Mouse (Mus musculus): ENCODE measurements at regions not wholly inside any gene's neighbourhood (a gene's known extent, or its start where the extent isn't known, plus 50 kb on each side); places are given as distances from the start of the nearest gene placed in this dataset.

DNA sequence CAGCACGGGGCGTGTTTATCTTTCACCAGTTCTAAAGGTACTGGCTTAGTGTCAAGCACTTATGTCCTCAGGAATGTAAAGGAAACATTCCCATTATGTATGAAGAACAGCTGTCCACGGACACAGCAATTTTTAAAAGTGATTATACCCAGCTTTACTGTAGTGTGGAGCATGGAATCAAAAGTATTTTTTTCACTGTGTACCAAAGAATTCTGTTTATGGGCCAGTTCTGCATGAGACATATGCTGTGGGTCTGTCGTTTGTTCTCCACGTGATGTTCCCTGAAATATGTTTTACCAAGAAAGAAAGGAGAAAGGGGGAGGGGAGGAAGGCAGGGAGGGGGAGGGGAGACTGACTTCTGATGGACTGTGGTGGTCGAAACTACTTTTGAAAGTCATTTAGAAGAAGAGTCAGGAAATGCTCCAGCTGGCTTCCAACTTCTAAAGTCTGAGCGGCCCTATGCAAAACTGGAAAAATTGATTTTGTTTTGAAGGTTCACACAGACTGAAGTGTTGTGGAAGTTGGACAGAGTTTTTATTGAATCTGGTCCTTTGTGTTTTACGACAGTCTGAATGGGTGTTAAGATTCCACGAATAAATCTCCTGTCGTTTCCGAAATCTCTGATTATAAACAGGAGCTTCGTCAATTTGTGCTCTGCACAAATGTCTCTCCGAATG is 80.9 kb upstream of the Zeb2 start:
- DNase-seq (ENCODE audit: low spot score), result no peak

DNA sequence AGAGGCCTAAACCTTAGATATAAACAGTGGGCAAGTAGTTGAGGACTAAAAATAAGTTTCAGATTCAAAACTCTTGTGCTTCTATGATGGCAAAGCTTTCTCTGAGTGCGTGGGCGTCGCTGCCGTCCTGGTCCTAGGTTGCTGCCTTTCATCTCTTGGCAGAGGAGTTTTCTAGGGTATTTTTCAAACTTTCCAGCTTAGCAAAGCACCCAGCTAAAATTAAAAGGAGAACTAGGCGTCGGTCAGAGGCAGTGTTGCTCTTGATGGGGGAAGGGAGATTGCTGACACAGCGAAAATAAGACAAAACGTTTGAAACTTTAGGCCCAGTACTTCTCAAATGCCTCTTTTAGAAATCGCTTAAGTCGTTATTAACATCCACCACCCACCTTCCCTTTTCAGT is 80.1 kb upstream of the Zeb2 start:
- no peak for DNase-seq (ENCODE audit: low spot score)

DNA sequence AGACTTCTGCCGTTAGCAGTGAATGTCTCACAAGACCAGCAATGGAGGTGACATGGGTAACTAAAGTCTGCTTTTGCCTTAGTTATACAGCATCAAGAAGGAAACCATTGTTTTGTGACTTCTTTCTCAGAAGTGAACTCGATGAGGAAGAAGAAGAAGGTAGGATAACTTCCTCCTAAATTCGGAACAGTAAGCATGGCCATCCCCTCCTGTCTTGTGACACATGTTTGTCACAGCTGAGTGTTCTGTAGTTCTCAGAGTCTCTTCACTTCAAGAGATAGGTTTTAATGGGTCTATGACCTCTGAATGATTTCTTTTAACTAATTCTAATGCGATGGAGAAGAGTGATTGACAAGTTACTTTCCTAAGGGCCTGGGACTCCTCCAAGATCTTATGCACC is 79.3 kb upstream of the Zeb2 start:
- DNase-seq (ENCODE audit: low spot score), result no peak

DNA sequence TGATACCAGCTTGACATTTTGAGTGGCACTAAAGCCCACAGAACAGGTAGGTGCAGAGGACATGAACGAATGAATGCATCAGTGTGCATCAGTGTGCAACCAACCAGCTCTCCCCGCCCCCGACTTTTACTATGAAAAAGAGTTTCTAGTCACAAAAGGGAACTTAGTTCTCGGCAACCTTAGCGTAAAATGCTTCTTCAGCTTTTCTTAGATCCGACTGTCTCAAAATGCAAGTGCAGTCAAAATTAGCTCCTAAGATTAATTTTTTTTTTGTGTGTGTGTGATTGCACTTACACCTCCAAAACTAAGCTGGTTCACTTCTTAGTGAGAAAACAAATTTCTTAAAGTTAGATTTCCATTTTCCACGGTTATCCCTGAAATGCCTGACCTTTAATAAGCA is 77.1 kb upstream of the Zeb2 start:
- DNase-seq (ENCODE audit: low spot score), result no peak

DNA sequence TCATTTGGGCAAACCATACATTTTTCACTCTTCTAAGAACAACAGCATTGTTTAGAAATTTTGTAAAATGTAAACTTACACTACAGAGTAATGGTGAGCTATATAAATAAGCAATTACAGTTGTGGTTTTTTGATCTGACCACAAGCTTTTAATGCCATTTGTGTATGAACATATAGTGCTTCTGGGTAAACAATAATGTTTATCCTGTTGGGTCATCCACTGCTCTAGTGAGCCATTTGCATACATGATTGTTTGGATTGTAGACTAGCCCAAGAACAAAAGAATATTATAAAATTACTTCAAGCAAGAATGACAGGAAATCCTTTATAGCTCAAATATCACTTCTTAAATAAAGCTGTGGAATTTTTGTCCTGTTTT is 68.4 kb upstream of the Zeb2 start:
- no peak for DNase-seq (ENCODE audit: low spot score)

DNA sequence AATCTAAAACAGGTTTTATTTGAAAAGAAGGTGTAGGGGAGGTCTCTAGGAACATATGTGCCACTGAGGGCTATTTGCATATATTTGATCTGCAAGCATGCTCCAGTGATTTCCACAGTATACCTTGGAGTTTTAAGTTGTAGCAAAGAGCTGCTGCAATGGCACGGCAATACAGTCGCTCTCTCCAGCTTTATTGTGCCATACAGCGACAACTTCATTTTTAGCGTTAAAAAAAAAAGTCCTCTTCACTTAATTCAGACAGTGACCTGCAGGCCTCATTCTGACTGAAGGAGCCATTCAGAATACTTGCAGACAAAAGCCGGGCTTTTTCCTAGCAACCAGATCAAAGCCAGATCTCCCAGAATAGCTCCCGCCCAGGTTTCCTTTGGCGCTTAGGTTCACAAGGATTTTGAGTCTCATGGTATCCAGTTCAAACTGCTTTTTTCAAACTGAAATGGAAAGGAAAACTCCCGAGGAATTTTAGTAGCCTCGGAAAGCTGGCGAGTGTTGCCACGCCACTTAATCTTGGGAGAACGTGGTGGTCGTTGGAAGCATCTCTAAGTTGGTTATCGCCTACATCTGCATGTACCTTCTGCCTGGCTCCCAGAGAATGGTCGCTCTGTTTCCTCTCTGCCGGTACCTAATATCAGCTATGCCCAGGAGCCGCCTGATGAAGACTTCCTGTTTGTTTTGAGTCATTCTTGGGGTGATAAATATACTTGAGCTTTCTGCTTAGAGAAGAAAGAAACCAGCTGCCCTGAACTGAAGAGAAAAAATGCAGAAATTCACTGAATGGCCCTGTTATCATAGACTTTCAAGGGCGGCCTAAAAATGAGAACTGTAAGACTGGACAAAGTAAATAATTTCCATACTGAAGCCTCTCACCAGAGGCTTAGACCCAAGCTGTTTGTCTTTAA is 67.8 kb upstream of the Zeb2 start:
- DNase-seq (ENCODE audit: low spot score), result no peak

DNA sequence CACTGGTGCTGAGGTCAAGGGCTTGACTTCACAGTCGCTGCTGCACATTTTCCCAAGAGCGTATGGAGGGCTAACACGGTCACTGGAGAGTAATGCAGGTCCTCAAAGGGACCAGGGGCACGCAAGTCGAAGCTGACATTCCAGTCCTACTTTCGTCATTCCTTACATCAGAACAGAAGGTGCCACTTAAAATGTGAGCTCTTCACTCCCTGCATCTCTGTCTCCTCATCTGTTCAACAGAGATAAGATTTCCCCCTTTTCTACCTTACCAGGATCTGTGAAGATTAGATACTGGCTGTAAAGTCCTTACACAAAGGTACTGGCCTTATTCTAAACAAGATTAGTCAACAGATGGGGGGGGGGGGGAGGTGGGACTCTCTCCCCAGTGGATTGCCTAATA is 67.0 kb upstream of the Zeb2 start:
- no peak for DNase-seq (ENCODE audit: low spot score)

DNA sequence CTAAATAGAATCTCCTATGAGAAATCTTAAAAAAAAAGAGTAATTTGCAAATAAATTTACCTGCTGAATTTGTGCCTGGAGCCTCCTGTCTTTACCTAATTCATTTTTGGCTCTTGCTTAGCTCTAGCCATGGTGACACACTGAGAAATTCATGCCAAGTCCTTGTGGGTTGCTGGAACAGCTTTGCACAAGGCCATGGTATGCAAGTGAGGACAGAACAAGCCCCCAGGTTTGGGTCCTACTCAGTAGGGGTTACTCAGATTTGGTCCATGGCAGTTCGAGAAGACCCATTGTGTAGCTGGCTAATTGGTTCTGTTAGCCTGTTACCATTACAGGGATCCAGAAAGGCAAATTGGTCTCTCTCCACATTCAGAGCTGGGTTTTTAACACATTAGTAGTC is 65.7 kb upstream of the Zeb2 start:
- DNase-seq (ENCODE audit: low spot score), result no peak

DNA sequence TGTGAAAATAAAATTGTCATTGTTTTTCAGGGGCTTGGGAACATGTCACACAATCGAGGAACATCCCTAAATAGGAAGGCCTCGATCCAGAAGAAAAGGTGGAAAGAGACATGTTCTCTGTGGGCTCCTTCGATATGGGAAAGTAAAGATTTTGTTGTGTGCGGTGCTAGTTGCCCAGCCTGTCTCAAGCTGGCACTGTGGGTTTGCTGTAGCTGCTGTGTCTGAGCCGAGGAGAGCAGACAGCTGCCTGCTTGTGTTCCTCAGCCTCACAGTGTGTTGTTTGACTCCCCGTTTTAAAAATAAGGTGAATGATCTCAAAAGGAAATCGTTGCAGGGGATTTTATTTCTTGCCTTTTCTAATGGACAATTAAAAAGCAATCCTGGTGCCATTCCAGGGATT is 64.4 kb upstream of the Zeb2 start:
- no peak for DNase-seq (ENCODE audit: low spot score)

DNA sequence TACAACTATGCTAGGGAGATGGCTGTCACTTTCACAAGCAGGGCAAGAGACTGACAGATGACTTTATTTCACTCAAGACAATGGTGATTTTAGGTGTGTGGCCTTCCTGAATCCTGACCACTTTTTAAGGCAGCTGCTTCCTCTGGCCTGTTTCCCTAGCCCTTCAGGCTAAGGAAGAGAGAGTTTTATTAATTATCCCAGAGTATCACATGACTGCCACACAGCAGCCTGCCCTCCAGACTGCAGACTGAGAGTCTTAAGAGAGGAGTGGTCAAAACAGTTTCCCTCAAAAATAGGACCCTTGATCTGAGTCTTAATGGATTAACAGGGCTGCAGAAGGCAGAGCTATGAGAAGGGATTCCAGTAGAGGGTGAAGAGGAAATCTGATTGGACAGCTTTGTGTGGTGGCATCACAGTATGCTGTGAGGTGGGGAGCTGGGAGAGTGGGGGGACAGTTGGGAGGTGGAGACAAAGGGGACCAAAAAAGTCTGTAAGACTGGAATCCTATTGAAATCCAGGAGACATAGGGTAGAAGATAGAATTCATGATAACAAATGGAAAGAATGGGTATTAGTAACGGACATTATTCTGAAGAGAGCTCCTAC is 61.8 kb upstream of the Zeb2 start:
- no peak for DNase-seq (ENCODE audit: low spot score)

DNA sequence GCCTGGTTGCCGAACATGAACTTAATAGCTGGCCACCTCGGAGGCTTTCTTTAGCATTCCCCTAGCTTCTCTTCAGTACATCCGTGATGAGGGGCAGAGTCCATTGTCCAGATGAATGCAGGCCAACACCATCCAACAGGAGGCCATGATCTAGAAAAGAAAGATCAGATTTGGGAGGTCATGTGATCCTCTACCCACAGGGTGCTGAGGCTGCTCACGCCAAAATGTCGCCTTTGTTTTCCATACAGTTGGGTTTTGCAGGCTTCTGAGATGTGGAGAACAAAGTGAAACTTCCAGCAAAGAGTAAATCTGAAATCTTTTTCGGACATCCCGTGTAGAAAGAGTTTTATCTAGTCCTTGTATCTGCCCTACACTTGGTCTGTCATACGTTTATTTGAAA is 55.2 kb upstream of the Zeb2 start:
- no peak for DNase-seq (ENCODE audit: low spot score)

DNA sequence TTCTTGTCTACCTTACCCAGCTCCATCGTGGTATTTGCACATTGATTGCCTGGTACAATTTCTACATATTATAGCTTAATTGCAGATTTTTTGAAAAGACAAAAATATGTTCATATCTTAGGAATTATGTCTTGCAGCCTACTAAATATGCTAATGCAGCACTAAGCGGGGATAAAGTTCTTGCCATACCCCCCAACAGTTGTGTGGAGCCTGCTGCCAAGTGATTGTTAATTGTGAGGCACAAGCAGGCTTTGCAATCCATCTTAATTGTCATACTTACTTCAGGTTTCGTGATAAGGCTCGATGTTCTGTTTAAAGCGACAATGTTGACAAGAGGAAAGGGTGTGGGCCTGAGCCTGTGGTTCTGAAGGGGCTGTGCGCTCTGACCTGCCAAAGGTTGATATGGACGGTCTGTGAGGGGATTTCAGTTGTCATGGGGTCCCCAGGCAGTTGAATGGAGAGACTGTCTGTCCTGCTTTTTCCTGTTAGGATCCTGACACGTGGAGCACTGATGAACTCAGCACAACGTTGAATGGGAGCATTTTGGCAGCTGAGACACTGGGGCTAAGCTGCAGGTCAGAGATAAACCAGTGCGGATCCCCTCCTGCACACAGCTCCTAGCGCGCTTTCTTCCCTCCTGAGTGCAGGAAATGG is 54.5 kb upstream of the Zeb2 start:
- no peak for DNase-seq (ENCODE audit: low spot score)

DNA sequence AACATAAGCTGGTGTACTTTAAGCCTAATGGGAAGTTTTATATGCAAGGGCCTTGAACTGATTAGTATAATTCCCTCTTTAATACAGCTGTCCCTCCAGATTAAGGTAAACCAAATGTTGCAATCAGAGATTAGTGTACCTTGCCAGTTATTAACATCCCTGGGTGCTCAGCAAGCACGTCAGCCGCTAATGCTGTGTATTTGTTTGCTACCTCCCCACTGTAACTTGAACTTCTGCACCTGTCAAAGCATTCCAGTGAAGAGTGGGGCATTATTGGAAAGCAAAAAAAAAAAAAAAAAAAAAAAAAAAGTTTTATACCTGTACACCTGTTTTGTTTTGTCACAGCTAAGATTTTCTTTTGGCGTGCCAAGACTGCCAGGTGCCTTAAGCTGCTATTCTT is 53.1 kb upstream of the Zeb2 start:
- DNase-seq (ENCODE audit: low spot score), result no peak

DNA sequence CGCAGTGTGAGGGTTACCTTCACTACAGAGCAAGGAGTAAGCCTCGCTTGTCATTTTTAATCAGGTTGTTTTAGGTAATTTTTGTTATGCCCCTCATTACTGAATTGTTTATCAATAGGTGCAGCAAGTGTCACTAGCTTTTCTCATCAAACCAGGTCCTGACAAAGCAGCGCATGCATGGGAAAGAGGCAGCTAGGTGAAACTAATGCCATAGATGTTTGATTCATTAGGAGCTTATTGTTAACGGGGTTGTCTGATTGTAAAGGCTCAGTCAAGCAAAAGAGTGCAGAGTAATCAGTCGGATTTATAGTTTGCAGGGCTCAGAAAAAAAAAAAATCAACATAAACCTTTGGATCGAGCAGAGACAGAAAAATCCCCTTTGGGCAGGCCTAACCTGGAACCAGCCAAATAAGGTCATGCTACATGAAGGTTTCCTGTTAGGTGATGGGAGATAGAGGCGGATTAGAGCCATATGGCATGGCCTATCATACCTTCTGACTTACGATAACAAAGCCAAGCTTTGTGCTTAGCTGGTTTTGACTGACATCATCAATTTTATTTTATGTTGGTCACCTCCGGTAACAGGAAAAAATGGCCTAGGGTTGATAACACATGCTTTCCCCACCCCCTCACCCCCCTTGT is 52.4 kb upstream of the Zeb2 start:
- no peak for DNase-seq (ENCODE audit: low spot score)

DNA sequence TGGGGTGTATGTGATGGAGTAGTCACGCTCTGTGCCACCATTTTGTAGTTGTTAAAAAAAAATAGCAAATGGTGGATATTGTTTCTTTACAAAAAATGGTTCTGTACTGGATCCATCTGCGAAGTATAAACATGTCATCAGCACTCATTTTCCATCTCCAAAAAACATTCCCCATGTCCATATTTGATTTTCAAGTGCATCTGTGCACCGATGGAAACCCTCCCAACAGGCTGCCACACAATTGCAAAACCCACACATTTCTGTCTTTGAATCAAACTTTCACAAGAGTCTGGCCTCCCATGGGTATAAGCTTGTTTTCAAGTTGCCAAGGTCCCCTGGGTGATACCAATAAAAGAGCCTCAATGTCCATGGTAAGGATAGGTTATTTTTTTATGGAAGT is 51.4 kb upstream of the Zeb2 start:
- DNase-seq (ENCODE audit: low spot score), result no peak
